Mouse (Mus musculus) heart, embryonic 11.5 days (tissue): Measurements from ENCODE around the gene Rsad2. TPM values are rescaled to one million over a fixed set of nuclear protein-coding genes. Genes with fewer than 3 reads are reported as not detected.
"Not testable (repeated sequence)": the region's sequence is repeated elsewhere in the genome, so short reads cannot be mapped to it uniquely, and the experiment has no call there.

ENCODE experiments used
- ATAC-seq: fragments of 200-750 bp; cut with Nextera tagmentation; replicated peaks from 2 replicates; pipeline ENCODE4 v1.8.0; 2017; ENCODE audit warnings: moderate library complexity; ENCODE audit not compliant: insufficient number of reproducible peaks, low FRiP score, low TSS enrichment
- H3K27ac ChIP-seq: fragments of 300-500 bp; sonication (generic); 2 replicates; pipeline ENCODE4 v1.5.1; 2014; ENCODE audit warnings: mild to moderate bottlenecking, low read depth, low read length
- H3K27me3 ChIP-seq: fragments of 300-500 bp; sonication (generic); 2 replicates; pipeline ENCODE4 v1.6.1; 2014; ENCODE audit warnings: mild to moderate bottlenecking, low read length, mixed read lengths; ENCODE audit not compliant: control insufficient read depth, insufficient read depth
- H3K36me3 ChIP-seq: fragments of 300-500 bp; sonication (generic); 2 replicates; pipeline ENCODE4 v1.6.1; 2014; ENCODE audit warnings: mild to moderate bottlenecking, low read length, moderate library complexity, mixed read lengths; ENCODE audit not compliant: control insufficient read depth, insufficient read depth
- H3K4me1 ChIP-seq: fragments of 300-500 bp; sonication (generic); 2 replicates; pipeline ENCODE4 v1.6.1; 2014; ENCODE audit warnings: low read length; ENCODE audit not compliant: control insufficient read depth, insufficient read depth
- H3K4me2 ChIP-seq: fragments of 300-500 bp; sonication (generic); 2 replicates; pipeline ENCODE4 v1.6.1; 2014; ENCODE audit warnings: mild to moderate bottlenecking, moderate library complexity
- H3K4me3 ChIP-seq: fragments of 300-500 bp; sonication (generic); 2 replicates; pipeline ENCODE4 v1.5.1; 2014; ENCODE audit warnings: low read depth, low read length
- H3K9ac ChIP-seq: fragments of 300-500 bp; sonication (generic); 2 replicates; pipeline ENCODE4 v1.6.1; 2014; ENCODE audit warnings: mild to moderate bottlenecking, low read depth, low read length, moderate library complexity
- H3K9me3 ChIP-seq: fragments of 300-500 bp; sonication (generic); replicated peaks from 2 replicates; pipeline ENCODE4 v1.6.1; 2016; ENCODE audit warnings: low read length; ENCODE audit not compliant: control insufficient read depth
- WGBS: fragments of 180-500 bp; shearing (Covaris S2); extraction: QIAGEN DNeasy Blood & Tissue Kit; methylation state at CpG from one replicate; pipeline ENCODE4 v1.1.7; 2014; ENCODE audit not compliant: insufficient replicate concordance; 5-methylcytosine and 5-hydroxymethylcytosine counted together
- polyA plus RNA-seq: library from polyadenylated mRNA; unstranded; fragments of >200 nt; fragmentation: Nextera tagmentation; extraction: Ambion mirVana; gene quantifications from 2 replicates; pipeline ENCODE4 v1.2.1, GENCODE M21; 2014

Rsad2 gene
- polyA plus RNA-seq, 1 experiment from 2014 or later, result 0.13 TPM

GRCm38 (mm10) chr12:26436334-26436733 is 19.9 kb downstream of the Rsad2 start:
- Histone ChIP-seq H3K4me2 (no peak overlapping the region), H3K4me1 (no peaks in the 10 kb centered on the region), H3K36me3 (no peaks in the 10 kb centered on the region), H3K9ac (no peak overlapping the region), H3K27ac (no peak overlapping the region), H3K4me3 (no peak overlapping the region), H3K9me3 (no peaks in the 10 kb centered on the region), H3K27me3 (no peaks in the 10 kb centered on the region)
- no peak for ATAC-seq
- WGBS, result 71% methylated on average over 4 of the region's 4 CpGs

- not testable (repeated sequence) for ATAC-seq
These were observed 27.5 kb downstream of the Rsad2 start for GRCm38 (mm10) chr12:26428771-26429170.

GRCm38 (mm10) chr12:26424841-26425240 is 31.4 kb downstream of the Rsad2 start:
- no peak for ATAC-seq
- WGBS, result 88% methylated on average over 2 of the region's 2 CpGs
- Histone ChIP-seq H3K27ac (no peak overlapping the region), H3K9ac (no peak overlapping the region), H3K9me3 (no peaks in the 10 kb centered on the region), H3K4me3 (no peak overlapping the region), H3K36me3 (no peaks in the 10 kb centered on the region), H3K27me3 (no peaks in the 10 kb centered on the region), H3K4me1 (no peaks in the 10 kb centered on the region), H3K4me2 (no peak overlapping the region)

More at GRCm38 (mm10) chr12:26428771-26429170, 27.5 kb downstream of the Rsad2 start:
- not testable (repeated sequence) for H3K4me3 ChIP-seq, H3K27me3 ChIP-seq, H3K36me3 ChIP-seq, H3K27ac ChIP-seq, H3K9ac ChIP-seq, H3K4me2 ChIP-seq, H3K4me1 ChIP-seq, H3K9me3 ChIP-seq
- 69% methylated on average over 2 of the region's 2 CpGs for WGBS

- no peaks in the 10 kb centered on the region for H3K27me3 ChIP-seq
- no peak overlapping the region for H3K4me2 ChIP-seq
- 73% methylated on average over 4 of the region's 4 CpGs for WGBS
- H3K36me3 ChIP-seq, result no peaks in the 10 kb centered on the region
- H3K9me3 ChIP-seq, result no peaks in the 10 kb centered on the region
- H3K4me1 ChIP-seq, result 0 out of 2 replicates have a peak, but pooled peaks cover 2% of the 10 kb centered on the region
- no peak overlapping the region for H3K4me3 ChIP-seq
- no peak for ATAC-seq
- H3K9ac ChIP-seq, result no peak overlapping the region
- H3K27ac ChIP-seq, result no peak overlapping the region
These were observed 37.9 kb downstream of the Rsad2 start for GRCm38 (mm10) chr12:26418322-26418721.

- Histone ChIP-seq H3K4me3 (no peak overlapping the region), H3K9me3 (no peaks in the 10 kb centered on the region), H3K4me1 (peaks cover 14% of the 10 kb centered on the region; the same call in 1 of the 2 replicates), H3K36me3 (no peaks in the 10 kb centered on the region), H3K4me2 (no peak overlapping the region), H3K27ac (no peak overlapping the region), H3K9ac (no peak overlapping the region), H3K27me3 (no peaks in the 10 kb centered on the region)
- ATAC-seq, result no peak
- 69% methylated on average over 7 of the region's 7 CpGs for WGBS
These were observed 39.5 kb downstream of the Rsad2 start for GRCm38 (mm10) chr12:26416636-26417295.

GRCm38 (mm10) chr12:26415104-26415771 is 41.0 kb downstream of the Rsad2 start, which contains the start of gene Rnf144a:
Rnf144a (minus strand) TSS chr12:26415254.
- WGBS, result 3% methylated on average over 39 of the region's 45 CpGs
- no peaks in the 10 kb centered on the region for H3K9me3 ChIP-seq
- ATAC-seq, result peak; percentile 71
- H3K4me2 ChIP-seq, result peak within 1 kb of the TSS; percentile 96
- H3K9ac ChIP-seq, result peak within 1 kb of the TSS; percentile 88
- no peaks in the 10 kb centered on the region for H3K27me3 ChIP-seq
- H3K36me3 ChIP-seq, result no peaks in the 10 kb centered on the region
- no peak within 1 kb of the TSS for H3K27ac ChIP-seq
- peak within 1 kb of the TSS; percentile 86 for H3K4me3 ChIP-seq
- peaks cover 14% of the 10 kb centered on the region for H3K4me1 ChIP-seq

- Histone ChIP-seq H3K27me3 (no peaks in the 10 kb centered on the region), H3K9me3 (no peaks in the 10 kb centered on the region), H3K9ac (peak overlapping the region; percentile 88), H3K4me1 (peaks cover 14% of the 10 kb centered on the region), H3K36me3 (no peaks in the 10 kb centered on the region), H3K4me3 (peak overlapping the region; percentile 86), H3K27ac (no peak overlapping the region), H3K4me2 (peak overlapping the region; percentile 96)
- under 1% methylated on average over 54 of the region's 64 CpGs for WGBS
- ATAC-seq, result peak; percentile 62
These were observed 41.7 kb downstream of the Rsad2 start for GRCm38 (mm10) chr12:26414451-26415103.

- ATAC-seq, result no peak
- peak overlapping the region; percentile 88; the same call in 1 of the 2 replicates for H3K9ac ChIP-seq
These were observed 42.3 kb downstream of the Rsad2 start for GRCm38 (mm10) chr12:26413961-26414411.

More at GRCm38 (mm10) chr12:26413961-26414411, 42.3 kb downstream of the Rsad2 start:
- Histone ChIP-seq H3K27ac (no peak overlapping the region), H3K27me3 (no peaks in the 10 kb centered on the region), H3K4me1 (peaks cover 16% of the 10 kb centered on the region), H3K9me3 (no peaks in the 10 kb centered on the region), H3K36me3 (no peaks in the 10 kb centered on the region), H3K4me3 (peak overlapping the region; percentile 86), H3K4me2 (peak overlapping the region; percentile 96)
- WGBS, result 22% methylated on average over 8 of the region's 8 CpGs
